Mouse (Mus musculus) kidney, embryonic 15.5 days (tissue): Measurements from ENCODE around the gene Ankrd2. TPM values are rescaled to one million over a fixed set of nuclear protein-coding genes. Genes with fewer than 3 reads are reported as not detected.
"Not testable (repeated sequence)": the region's sequence is repeated elsewhere in the genome, so short reads cannot be mapped to it uniquely, and the experiment has no call there.

Experiments
- ATAC-seq: fragments of 200-750 bp; cut with Nextera tagmentation; replicated peaks from 2 replicates; pipeline ENCODE4 v1.8.0; 2017; ENCODE audit warnings: moderate TSS enrichment; ENCODE audit not compliant: low FRiP score
- H3K27ac ChIP-seq: fragments of 300-500 bp; sonication (generic); 2 replicates; pipeline ENCODE4 v1.5.1; 2015; ENCODE audit warnings: mild to moderate bottlenecking, inconsistent platforms
- H3K27me3 ChIP-seq: fragments of 300-500 bp; sonication (generic); 2 replicates; pipeline ENCODE4 v1.6.1; 2015; ENCODE audit warnings: inconsistent platforms
- H3K36me3 ChIP-seq: fragments of 300-500 bp; sonication (generic); 2 replicates; pipeline ENCODE4 v1.6.1; 2015; ENCODE audit warnings: inconsistent platforms
- H3K4me1 ChIP-seq: fragments of 300-500 bp; sonication (generic); 2 replicates; pipeline ENCODE4 v1.6.1; 2015; ENCODE audit warnings: inconsistent platforms
- H3K4me2 ChIP-seq: fragments of 300-500 bp; sonication (generic); 2 replicates; pipeline ENCODE4 v1.6.1; 2015; ENCODE audit warnings: moderate library complexity, mild to moderate bottlenecking, inconsistent platforms
- H3K4me3 ChIP-seq: fragments of 300-500 bp; sonication (generic); replicated peaks from 2 replicates; pipeline ENCODE4 v1.5.1; 2015; ENCODE audit warnings: mild to moderate bottlenecking, inconsistent platforms
- H3K9ac ChIP-seq: fragments of 300-500 bp; sonication (generic); 2 replicates; pipeline ENCODE4 v1.6.1; 2015; ENCODE audit warnings: mild to moderate bottlenecking, inconsistent platforms
- H3K9me3 ChIP-seq: fragments of 300-500 bp; sonication (generic); replicated peaks from 2 replicates; pipeline ENCODE4 v1.6.1; 2016; ENCODE audit warnings: inconsistent platforms
- WGBS: fragments of 180-500 bp; shearing (Covaris S2); methylation state at CpG from one replicate; pipeline ENCODE4 v1.1.7; 2015; ENCODE audit warnings: mixed read lengths; 5-methylcytosine and 5-hydroxymethylcytosine counted together
- polyA plus RNA-seq: library from polyadenylated mRNA; unstranded; fragments of >200 nt; fragmentation: Nextera tagmentation; extraction: Ambion mirVana; gene quantifications from 2 replicates; pipeline ENCODE4 v1.2.1, GENCODE M21; 2015

Gene Ankrd2
- polyA plus RNA-seq, 1 experiment from 2014 or later, result not detected

DNA sequence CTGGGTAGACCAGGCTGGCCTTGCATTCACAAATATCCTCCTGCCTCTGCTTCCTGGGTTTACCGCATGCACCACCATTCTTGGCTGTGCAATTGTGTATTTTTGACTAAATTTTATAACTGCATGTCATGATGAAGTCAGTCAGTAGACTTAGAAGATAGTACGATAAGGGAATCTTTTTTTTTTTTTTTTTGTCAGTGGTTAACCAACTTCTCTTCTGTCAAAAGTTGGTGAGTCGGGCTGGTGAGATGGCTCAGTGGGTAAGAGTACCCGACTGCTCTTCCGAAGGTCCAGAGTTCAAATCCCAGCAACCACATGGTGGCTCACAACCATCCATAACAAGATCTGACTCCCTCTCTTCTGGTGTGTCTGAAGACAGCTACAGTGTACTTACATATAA, 45.8 kb downstream of the Ankrd2 start:
- H3K27ac ChIP-seq, H3K4me2 ChIP-seq, H3K4me3 ChIP-seq, H3K9me3 ChIP-seq, H3K9ac ChIP-seq, ATAC-seq, H3K27me3 ChIP-seq: not testable (repeated sequence)
- 91% methylated on average over 5 of the region's 5 CpGs for WGBS
- peaks cover 25% of the 10 kb centered on the region for H3K4me1 ChIP-seq
- peaks cover 10% of the 10 kb centered on the region for H3K36me3 ChIP-seq

DNA sequence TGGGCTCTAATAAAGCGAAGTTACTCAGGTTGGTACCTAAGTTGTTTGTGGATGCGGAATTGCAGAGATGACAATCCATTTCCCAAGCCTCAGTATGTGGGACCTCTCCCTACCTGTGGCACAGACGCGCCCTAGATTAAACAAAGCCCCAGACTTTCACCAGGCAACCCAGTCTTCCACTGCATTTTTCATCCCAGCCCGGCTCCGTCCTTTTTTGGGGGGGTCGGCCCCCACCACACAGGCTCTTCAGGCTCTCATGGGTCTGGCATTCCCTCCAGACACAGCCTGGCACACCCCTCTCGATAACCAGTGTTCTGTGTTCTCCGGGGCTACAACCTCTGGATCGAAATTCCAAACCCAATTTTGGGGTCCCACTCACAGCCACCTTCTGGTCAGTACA, 49.9 kb downstream of the Ankrd2 start:
- no peaks in the 10 kb centered on the region for H3K9me3 ChIP-seq
- no peaks in the 10 kb centered on the region for H3K36me3 ChIP-seq
- H3K4me1 ChIP-seq, result peaks cover 26% of the 10 kb centered on the region
- H3K9ac ChIP-seq, result peak overlapping the region; percentile 61
- peak overlapping the region; percentile 52; the same call in 1 of the 2 replicates for H3K27ac ChIP-seq
- ATAC-seq, result no peak
- H3K27me3 ChIP-seq, result no peaks in the 10 kb centered on the region
- H3K4me3 ChIP-seq, result peak overlapping the region; percentile 77
- peak overlapping the region; percentile 72 for H3K4me2 ChIP-seq
- WGBS, result 10% methylated on average over 10 of the region's 10 CpGs

DNA sequence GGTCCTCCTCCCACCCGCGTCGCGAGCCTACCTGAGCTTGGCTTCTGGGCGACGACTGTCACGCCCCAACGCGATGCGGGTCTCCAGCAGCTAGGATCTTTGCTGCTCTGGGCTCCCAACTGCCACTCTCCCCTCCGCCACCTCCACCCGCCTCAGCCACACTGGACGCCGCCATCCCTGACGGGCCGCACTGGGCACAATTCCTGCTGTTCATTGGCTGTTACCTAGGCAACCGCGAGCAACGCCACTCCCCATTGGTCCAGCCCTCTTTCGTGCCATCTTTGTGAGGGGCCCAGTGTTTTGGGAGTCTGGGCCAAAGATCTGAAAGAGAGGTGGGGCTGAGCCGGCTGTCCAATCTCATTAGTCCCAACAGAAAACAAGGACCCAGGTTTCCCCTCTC, 50.4 kb downstream of the Ankrd2 start, which contains the start of gene Morn4:
TSS of gene Morn4 (minus strand) at position 192 of the 400 bp plus-strand sequence.
- Histone ChIP-seq H3K27ac (peak within 1 kb of the TSS; percentile 52), H3K9me3 (no peaks in the 10 kb centered on the region), H3K4me2 (peak within 1 kb of the TSS; percentile 72), H3K36me3 (no peaks in the 10 kb centered on the region), H3K4me1 (peaks cover 24% of the 10 kb centered on the region), H3K4me3 (peak within 1 kb of the TSS; percentile 77), H3K9ac (peak within 1 kb of the TSS; percentile 61), H3K27me3 (no peaks in the 10 kb centered on the region)
- WGBS, result under 1% methylated on average over 21 of the region's 21 CpGs
- peak; percentile 81 for ATAC-seq

DNA sequence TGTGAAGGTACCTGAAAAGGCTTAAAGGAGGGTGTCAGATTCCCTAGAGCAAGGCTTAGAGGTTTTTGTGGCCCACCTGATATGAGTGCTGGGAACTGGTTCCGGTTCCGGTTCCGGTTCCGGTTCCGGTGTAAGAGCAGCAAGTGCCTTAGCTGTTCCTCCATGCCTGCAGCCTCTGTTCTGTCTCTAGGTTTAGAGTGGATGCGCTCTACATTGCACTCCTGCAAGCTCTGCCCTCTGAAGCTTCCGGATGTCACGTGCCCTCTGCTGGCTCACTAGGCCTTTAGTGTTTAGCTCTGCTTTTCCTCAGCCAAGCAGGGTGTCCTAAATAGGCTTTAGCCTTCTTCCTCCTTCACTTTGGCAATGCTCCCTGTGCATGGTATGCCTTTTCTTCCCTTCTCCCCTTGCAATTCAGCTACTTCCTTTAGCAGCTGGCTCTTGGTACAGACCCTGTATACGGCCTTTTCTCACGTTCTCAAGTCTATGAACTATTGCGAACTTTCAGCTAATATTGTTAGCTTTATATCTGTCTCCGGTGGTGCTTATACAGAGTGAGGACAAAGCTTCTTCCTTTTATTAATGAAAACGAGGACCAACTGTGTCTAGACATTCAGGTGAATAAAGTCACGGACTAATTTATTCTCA, 53.4 kb downstream of the Ankrd2 start:
- H3K9ac ChIP-seq, result no peak overlapping the region
- H3K4me1 ChIP-seq, result peaks cover 36% of the 10 kb centered on the region
- ATAC-seq, result no peak
- H3K4me2 ChIP-seq, result peak overlapping the region; percentile 68
- H3K4me3 ChIP-seq, result peak overlapping the region; percentile 77
- H3K36me3 ChIP-seq, result peaks cover 5% of the 10 kb centered on the region
- H3K27ac ChIP-seq, result peak overlapping the region; percentile 92
- 20% methylated on average over 14 of the region's 14 CpGs for WGBS
- no peaks in the 10 kb centered on the region for H3K9me3 ChIP-seq
- no peaks in the 10 kb centered on the region for H3K27me3 ChIP-seq

- peaks cover 36% of the 10 kb centered on the region for H3K4me1 ChIP-seq
- peak; percentile 98 for ATAC-seq
- peak within 1 kb of the TSS; percentile 68 for H3K4me2 ChIP-seq
- whole genome bisulfite sequencing, result 1% methylated on average over 51 of the region's 55 CpGs
- peak within 1 kb of the TSS; percentile 77 for H3K4me3 ChIP-seq
- peak within 1 kb of the TSS; percentile 78 for H3K9ac ChIP-seq
- peak within 1 kb of the TSS; percentile 92 for H3K27ac ChIP-seq
- H3K9me3 ChIP-seq, result no peaks in the 10 kb centered on the region
- H3K36me3 ChIP-seq, result peaks cover 11% of the 10 kb centered on the region
- no peaks in the 10 kb centered on the region for H3K27me3 ChIP-seq
These were observed 54.2 kb downstream of the Ankrd2 start, which contains the start of gene Pi4k2a for GRCm38 (mm10) chr19:42089748-42090595. Gene Pi4k2a (plus strand): TSS chr19:42090470.

DNA sequence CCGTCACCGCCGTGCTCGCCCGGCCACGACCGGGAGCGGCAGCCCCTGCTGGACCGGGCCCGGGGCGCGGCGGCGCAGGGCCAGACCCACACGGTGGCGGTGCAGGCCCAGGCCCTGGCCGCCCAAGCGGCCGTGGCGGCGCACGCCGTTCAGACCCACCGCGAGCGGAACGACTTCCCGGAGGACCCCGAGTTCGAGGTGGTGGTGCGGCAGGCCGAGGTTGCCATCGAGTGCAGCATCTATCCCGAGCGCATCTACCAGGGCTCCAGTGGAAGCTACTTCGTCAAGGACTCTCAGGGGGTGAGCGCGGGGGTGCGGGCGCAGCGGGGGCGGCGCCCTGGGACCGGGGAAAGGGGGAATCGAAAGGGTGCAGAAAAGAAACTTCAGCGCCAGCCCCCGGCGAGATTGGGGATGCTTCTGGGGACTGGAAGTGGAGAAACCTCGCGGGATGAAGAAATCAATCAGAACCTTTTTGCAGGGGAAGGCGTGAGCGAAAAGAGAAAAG, 54.9 kb downstream of the Ankrd2 start:
- H3K4me2 ChIP-seq, result peak overlapping the region; percentile 68
- peaks cover 18% of the 10 kb centered on the region for H3K36me3 ChIP-seq
- H3K27ac ChIP-seq, result peak overlapping the region; percentile 90
- under 1% methylated on average over 50 of the region's 52 CpGs for WGBS
- peak overlapping the region; percentile 77 for H3K4me3 ChIP-seq
- no peaks in the 10 kb centered on the region for H3K27me3 ChIP-seq
- H3K9me3 ChIP-seq, result no peaks in the 10 kb centered on the region
- H3K9ac ChIP-seq, result peak overlapping the region; percentile 78
- peak; percentile 69 for ATAC-seq
- peaks cover 32% of the 10 kb centered on the region for H3K4me1 ChIP-seq

Other genes starting within 250 kb of the Ankrd2 start
- gene Arhgap19, start 234.0 kb upstream of the Ankrd2 start, polyA plus RNA-seq, result 29.7 and 29.9 TPM in 2 replicates
- 5.6 and 6.3 TPM in 2 replicates for gene Frat1, start 206.0 kb upstream of the Ankrd2 start, polyA plus RNA-seq
- gene Frat2, start 187.9 kb upstream of the Ankrd2 start, polyA plus RNA-seq, result 4.8 and 5.9 TPM in 2 replicates
- 17.8 and 18.8 TPM in 2 replicates for gene Rrp12, start 139.8 kb upstream of the Ankrd2 start, polyA plus RNA-seq
- gene Pgam1, start 124.1 kb upstream of the Ankrd2 start, polyA plus RNA-seq, result 688 and 748 TPM in 2 replicates
- 85.1 TPM in 2 replicates for gene Exosc1, start 102.6 kb upstream of the Ankrd2 start, polyA plus RNA-seq
- gene Zdhhc16, start 102.5 kb upstream of the Ankrd2 start, polyA plus RNA-seq, result 81.6 and 89.6 TPM in 2 replicates
- gene Mms19, start 54.8 kb upstream of the Ankrd2 start, polyA plus RNA-seq, result 40.6 and 45.6 TPM in 2 replicates
- gene Ubtd1, start 54.2 kb upstream of the Ankrd2 start, polyA plus RNA-seq, result 29.0 and 32.3 TPM in 2 replicates
- gene Hoga1, start 9.6 kb downstream of the Ankrd2 start, polyA plus RNA-seq, result 19.7 and 21.1 TPM in 2 replicates
- 0.54 and 0.62 TPM in 2 replicates for gene 4933411K16Rik, start 16.2 kb downstream of the Ankrd2 start, polyA plus RNA-seq
- gene Morn4, start 50.4 kb downstream of the Ankrd2 start, polyA plus RNA-seq, result 29.6 TPM in 2 replicates
- 27.4 and 27.7 TPM in 2 replicates for gene Pi4k2a, start 54.5 kb downstream of the Ankrd2 start, polyA plus RNA-seq
- 21.5 and 22.6 TPM in 2 replicates for gene Avpi1, start 93.1 kb downstream of the Ankrd2 start, polyA plus RNA-seq
- gene Marveld1, start 111.4 kb downstream of the Ankrd2 start, polyA plus RNA-seq, result 9.7 and 9.8 TPM in 2 replicates
- 26.5 and 29.4 TPM in 2 replicates for gene Zfyve27, start 128.0 kb downstream of the Ankrd2 start, polyA plus RNA-seq
- gene Sfrp5, start 166.3 kb downstream of the Ankrd2 start, polyA plus RNA-seq, result 1.2 and 2.1 TPM in 2 replicates
- gene Golga7b, start 211.6 kb downstream of the Ankrd2 start, polyA plus RNA-seq, result 0.13 and 0.34 TPM in 2 replicates